8 mouse cellular contexts compared by ENCODE assay signal in the genomic region with DNA sequence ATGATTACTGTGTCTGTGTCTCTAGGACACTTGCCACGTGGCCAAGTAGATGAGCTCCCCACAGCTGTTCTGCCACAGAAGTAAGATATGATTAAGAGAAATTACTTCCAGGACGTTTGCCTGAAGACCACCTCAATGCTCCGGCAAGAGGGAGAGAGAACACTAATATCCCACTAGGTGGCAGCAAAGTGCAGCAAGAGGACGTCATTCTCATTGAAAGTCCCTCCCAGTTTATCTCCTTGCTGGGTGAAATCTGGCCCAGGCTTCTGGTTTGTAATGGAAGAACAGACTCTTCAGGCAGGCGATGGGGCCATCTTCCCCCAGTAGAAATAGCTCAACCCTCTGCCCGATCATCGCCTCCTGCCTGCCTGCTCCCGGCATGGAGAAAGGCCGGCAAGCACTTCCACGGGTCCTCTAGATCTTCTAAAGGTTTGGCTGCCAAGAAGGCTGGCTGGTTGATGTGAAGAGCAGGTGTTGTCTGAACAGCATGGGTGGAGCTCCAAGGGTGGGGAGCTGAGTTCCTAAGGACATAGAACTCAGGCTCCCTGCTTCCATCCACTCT. TPM values are rescaled to one million over a fixed set of nuclear protein-coding genes. Genes with fewer than 3 reads are reported as not detected.
A peak's percentile ranks its signal among the peaks of the same experiment; 100 is the strongest.
DNase-seq lines count a peak whose midpoint lies in the region; ATAC-seq lines count a peak whose summit lies in the region.

No protein-coding gene starts in this region.

- H3K9ac ChIP-seq in midbrain, embryonic 14.5 days (replicated peaks; ENCODE audit: low read length), result no peak overlapping the region

- no peak overlapping the region for H3K4me3 ChIP-seq in embryonic facial prominence, embryonic 10.5 days
- H3K4me3 ChIP-seq in midbrain, embryonic 14.5 days (replicated peaks; ENCODE audit: low read depth, low read length), result no peak overlapping the region

- intact Hi-C loops in left cerebral cortex, postnatal 4 days (cut with DNase I), result no loop called here

- ATAC-seq in midbrain, embryonic 14.5 days (ENCODE audit: low FRiP score, low TSS enrichment), result no peak

- no peak overlapping the region for H3K27ac ChIP-seq in embryonic facial prominence, embryonic 10.5 days (replicated peaks)
- no peak overlapping the region for H3K27ac ChIP-seq in midbrain, embryonic 14.5 days (replicated peaks; ENCODE audit: low read depth, low read length)

- DNase-seq in 3134 (ENCODE audit: extremely low read depth, insufficient read length, low spot score), result peak; percentile 69
- peak; percentile 71 for DNase-seq in adrenal gland, postnatal 10 days
- peak; percentile 75 for DNase-seq in embryonic facial prominence, embryonic 10.5 days (ENCODE audit: low spot score)
- DNase-seq in heart, adult 11 months, result peak; percentile 96
- DNase-seq in kidney, adult 11 months, result peak; percentile 74
- DNase-seq in left cerebral cortex, postnatal 4 days, result peak; percentile 74
- peak; percentile 94 for DNase-seq in midbrain, embryonic 14.5 days
- DNase-seq in spleen, postnatal 10 days (ENCODE audit: low spot score in 2 of 2), result peak; percentile 38 to 69

- H3K9me3 ChIP-seq in embryonic facial prominence, embryonic 10.5 days, result no peaks in the 10 kb centered on the region
- no peaks in the 10 kb centered on the region for H3K9me3 ChIP-seq in midbrain, embryonic 14.5 days (ENCODE audit: control insufficient read depth, low read length)

- H3K27me3 ChIP-seq in embryonic facial prominence, embryonic 10.5 days (replicated peaks; ENCODE audit: low read depth, poor library complexity, severe bottlenecking), result 0 out of 2 replicates have a peak, but pooled peaks cover 5% of the 10 kb centered on the region
- H3K27me3 ChIP-seq in midbrain, embryonic 14.5 days (ENCODE audit: control insufficient read depth, insufficient read depth, low read length), result no peaks in the 10 kb centered on the region

- peak overlapping the region; percentile 36 for H3K4me2 ChIP-seq in midbrain, embryonic 14.5 days (ENCODE audit: low read length)

- H3K4me1 ChIP-seq in embryonic facial prominence, embryonic 10.5 days, result peaks cover 13% of the 10 kb centered on the region
- peaks cover 8% of the 10 kb centered on the region; the same call in 1 of the 2 replicates for H3K4me1 ChIP-seq in midbrain, embryonic 14.5 days (ENCODE audit: control insufficient read depth, insufficient read depth, low read length)

- H3K36me3 ChIP-seq in embryonic facial prominence, embryonic 10.5 days (replicated peaks), result no peaks in the 10 kb centered on the region
- H3K36me3 ChIP-seq in midbrain, embryonic 14.5 days (ENCODE audit: control insufficient read depth, insufficient read depth, low read length), result no peaks in the 10 kb centered on the region

- 24% methylated on average over 10 of the region's 10 CpGs for WGBS in embryonic facial prominence, embryonic 10.5 days
- WGBS in midbrain, embryonic 14.5 days, result 21% methylated on average over 10 of the region's 10 CpGs

RNA-seq across cellular contexts. Expression of a gene that starts 27.3 kb away (rescaled TPM):
- 1 to 10 TPM; 4.3 to 9.0 TPM for total RNA-seq in adrenal gland, postnatal 10 days (2021)
- 15.6 and 17.4 TPM in 2 replicates for polyA plus RNA-seq in embryonic facial prominence, embryonic 10.5 days (2016; fragmentation: Nextera tagmentation; extraction: Ambion mirVana)
- total RNA-seq in left cerebral cortex, postnatal 4 days (2021), result 1 to 10 TPM; 4.1 to 4.2 TPM
- polyA plus RNA-seq in midbrain, embryonic 14.5 days (2014; fragmentation: Nextera tagmentation; extraction: Ambion mirVana), result 12.9 and 16.4 TPM in 2 replicates

RNA-seq across cellular contexts. Expression of a gene that starts 27.5 kb away (rescaled TPM):
- 10 to 100 TPM; 11.4 to 19.2 TPM for total RNA-seq in adrenal gland, postnatal 10 days (2021)
- 10.1 and 11.1 TPM in 2 replicates for polyA plus RNA-seq in embryonic facial prominence, embryonic 10.5 days (2016; fragmentation: Nextera tagmentation; extraction: Ambion mirVana)
- 10 to 100 TPM; 98.1 to 98.4 TPM for total RNA-seq in left cerebral cortex, postnatal 4 days (2021)
- polyA plus RNA-seq in midbrain, embryonic 14.5 days (2014; fragmentation: Nextera tagmentation; extraction: Ambion mirVana), result 30.2 and 34.0 TPM in 2 replicates

RNA-seq across cellular contexts. Expression of a gene that starts 43.2 kb away (rescaled TPM):
- under 1 TPM; 0.42 to 0.45 TPM for total RNA-seq in adrenal gland, postnatal 10 days (2021)
- 0.24 and 0.64 TPM in 2 replicates for polyA plus RNA-seq in embryonic facial prominence, embryonic 10.5 days (2016; fragmentation: Nextera tagmentation; extraction: Ambion mirVana)
- total RNA-seq in left cerebral cortex, postnatal 4 days (2021), result 10 to 100 TPM; 21.0 to 24.4 TPM
- polyA plus RNA-seq in midbrain, embryonic 14.5 days (2014; fragmentation: Nextera tagmentation; extraction: Ambion mirVana), result 2.8 and 5.2 TPM in 2 replicates

Comparison
In these comparisons a context has a peak if more than half of its experiments do, and no peak if none do; other contexts are left out.
1. RNA of a gene that starts 27.5 kb away (total RNA-seq): 98.1 to 98.4 TPM in left cerebral cortex, postnatal 4 days; 11.4 to 19.2 TPM in adrenal gland, postnatal 10 days; every median in the first group is over 4 times any median in the second.
2. RNA of a gene that starts 43.2 kb away (total RNA-seq): 21.0 to 24.4 TPM in left cerebral cortex, postnatal 4 days; 0.42 to 0.45 TPM in adrenal gland, postnatal 10 days; every median in the first group is over 10 times any median in the second.
3. Peak in every context shown above with its lines, with median percentiles within 50 percentile points of each other: DNase-seq.